Mouse (Mus musculus): ENCODE measurements around the gene Sept12. TPM values are rescaled to one million over a fixed set of nuclear protein-coding genes. Genes with fewer than 3 reads are reported as not detected.

Sept12 gene
- 0.24 TPM in 1 of 2 replicates, not detected in the other for polyA plus RNA-seq (2014; fragmentation: Nextera tagmentation; extraction: Ambion mirVana)

- H3K36me3 ChIP-seq (ENCODE audit: control insufficient read depth, insufficient read depth, low read length): no peaks in the 10 kb centered on the region
- no peaks in the 10 kb centered on the region for H3K9me3 ChIP-seq (ENCODE audit: control insufficient read depth, low read length)
- no peak within 1 kb of the TSS for H3K9ac ChIP-seq (ENCODE audit: low read length)
- ATAC-seq (replicated peaks; ENCODE audit: low FRiP score, low TSS enrichment, low read depth) (no peak), DNase-seq (ENCODE audit: low spot score) (no peak)
- H3K4me1 ChIP-seq (replicated peaks; ENCODE audit: control insufficient read depth, insufficient read depth, low read length): peaks cover 3% of the 10 kb centered on the region; the same call in 1 of the 2 replicates
- H3K27ac ChIP-seq (ENCODE audit: low read depth): no peak within 1 kb of the TSS
- WGBS: 33% methylated on average over 3 of the region's 3 CpGs
- no peak within 1 kb of the TSS for H3K4me2 ChIP-seq (ENCODE audit: low read length)
- H3K4me3 ChIP-seq (ENCODE audit: low read depth, low read length): no peak within 1 kb of the TSS
- H3K27me3 ChIP-seq (replicated peaks; ENCODE audit: control insufficient read depth, insufficient read depth, low read length): no peaks in the 10 kb centered on the region
Observed at GRCm38 (mm10) chr16:4997553-4997952, at the start of gene Sept12. Gene Sept12, minus strand, starts transcription at chr16:4997852.

- Histone ChIP-seq H3K4me3 (ENCODE audit: low read depth, low read length) (no peak overlapping the region), H3K9me3 (ENCODE audit: control insufficient read depth, low read length) (no peaks in the 10 kb centered on the region), H3K4me1 (replicated peaks; ENCODE audit: control insufficient read depth, insufficient read depth, low read length) (peaks cover 9% of the 10 kb centered on the region), H3K4me2 (ENCODE audit: low read length) (no peak overlapping the region), H3K27me3 (replicated peaks; ENCODE audit: control insufficient read depth, insufficient read depth, low read length) (no peaks in the 10 kb centered on the region), H3K27ac (ENCODE audit: low read depth) (no peak overlapping the region), H3K9ac (ENCODE audit: low read length) (no peak overlapping the region), H3K36me3 (ENCODE audit: control insufficient read depth, insufficient read depth, low read length) (peaks cover 74% of the 10 kb centered on the region)
- DNase-seq (ENCODE audit: low spot score) (no peak), ATAC-seq (replicated peaks; ENCODE audit: low FRiP score, low TSS enrichment, low read depth) (no peak)
- WGBS: 94% methylated on average over 3 of the region's 3 CpGs
Observed at GRCm38 (mm10) chr16:5045322-5045721, 47.7 kb upstream of the Sept12 start.

- H3K36me3 ChIP-seq (ENCODE audit: control insufficient read depth, insufficient read depth, low read length): peaks cover 97% of the 10 kb centered on the region
- 89% methylated on average over 5 of the region's 5 CpGs for WGBS
- no peaks in the 10 kb centered on the region for H3K4me1 ChIP-seq (replicated peaks; ENCODE audit: control insufficient read depth, insufficient read depth, low read length)
- no peak overlapping the region for H3K4me3 ChIP-seq (ENCODE audit: low read depth, low read length)
- H3K9ac ChIP-seq (ENCODE audit: low read length): no peak overlapping the region
- H3K27ac ChIP-seq (ENCODE audit: low read depth): no peak overlapping the region
- no peaks in the 10 kb centered on the region for H3K9me3 ChIP-seq (ENCODE audit: control insufficient read depth, low read length)
- DNase-seq (ENCODE audit: low spot score): no peak
- no peak for ATAC-seq (replicated peaks; ENCODE audit: low FRiP score, low TSS enrichment, low read depth)
- H3K27me3 ChIP-seq (replicated peaks; ENCODE audit: control insufficient read depth, insufficient read depth, low read length): no peaks in the 10 kb centered on the region
- no peak overlapping the region for H3K4me2 ChIP-seq (ENCODE audit: low read length)
Observed at GRCm38 (mm10) chr16:5036649-5037234, 39.1 kb upstream of the Sept12 start.

GRCm38 (mm10) chr16:5035591-5035990 is 37.9 kb upstream of the Sept12 start:
- no peak overlapping the region for H3K9ac ChIP-seq (ENCODE audit: low read length)
- peaks cover 98% of the 10 kb centered on the region for H3K36me3 ChIP-seq (ENCODE audit: control insufficient read depth, insufficient read depth, low read length)
- no peak overlapping the region for H3K4me2 ChIP-seq (ENCODE audit: low read length)
- DNase-seq (ENCODE audit: low spot score) (no peak), ATAC-seq (replicated peaks; ENCODE audit: low FRiP score, low TSS enrichment, low read depth) (no peak)
- no peaks in the 10 kb centered on the region for H3K4me1 ChIP-seq (replicated peaks; ENCODE audit: control insufficient read depth, insufficient read depth, low read length)
- H3K27ac ChIP-seq (ENCODE audit: low read depth): no peak overlapping the region
- no peaks in the 10 kb centered on the region for H3K9me3 ChIP-seq (ENCODE audit: control insufficient read depth, low read length)
- no peak overlapping the region for H3K4me3 ChIP-seq (ENCODE audit: low read depth, low read length)
- WGBS: 91% methylated on average over 3 of the region's 3 CpGs
- H3K27me3 ChIP-seq (replicated peaks; ENCODE audit: control insufficient read depth, insufficient read depth, low read length): no peaks in the 10 kb centered on the region

GRCm38 (mm10) chr16:5029847-5030246 is 32.2 kb upstream of the Sept12 start:
- Histone ChIP-seq H3K36me3 (ENCODE audit: control insufficient read depth, insufficient read depth, low read length) (peaks cover 100% of the 10 kb centered on the region), H3K27me3 (replicated peaks; ENCODE audit: control insufficient read depth, insufficient read depth, low read length) (no peaks in the 10 kb centered on the region), H3K4me1 (replicated peaks; ENCODE audit: control insufficient read depth, insufficient read depth, low read length) (no peaks in the 10 kb centered on the region), H3K9ac (ENCODE audit: low read length) (no peak overlapping the region), H3K9me3 (ENCODE audit: control insufficient read depth, low read length) (no peaks in the 10 kb centered on the region), H3K4me2 (ENCODE audit: low read length) (no peak overlapping the region), H3K27ac (ENCODE audit: low read depth) (no peak overlapping the region), H3K4me3 (ENCODE audit: low read depth, low read length) (no peak overlapping the region)
- DNase-seq (ENCODE audit: low spot score): no peak
- ATAC-seq (replicated peaks; ENCODE audit: low FRiP score, low TSS enrichment, low read depth): no peak
- 63% methylated on average over 2 of the region's 2 CpGs for WGBS

- no peaks in the 10 kb centered on the region for H3K9me3 ChIP-seq (ENCODE audit: control insufficient read depth, low read length)
- no peak overlapping the region for H3K4me2 ChIP-seq (ENCODE audit: low read length)
- H3K27ac ChIP-seq (ENCODE audit: low read depth): no peak overlapping the region
- DNase-seq (ENCODE audit: low spot score) (no peak), ATAC-seq (replicated peaks; ENCODE audit: low FRiP score, low TSS enrichment, low read depth) (no peak)
- no peaks in the 10 kb centered on the region for H3K4me1 ChIP-seq (replicated peaks; ENCODE audit: control insufficient read depth, insufficient read depth, low read length)
- peaks cover 100% of the 10 kb centered on the region for H3K36me3 ChIP-seq (ENCODE audit: control insufficient read depth, insufficient read depth, low read length)
- H3K27me3 ChIP-seq (replicated peaks; ENCODE audit: control insufficient read depth, insufficient read depth, low read length): no peaks in the 10 kb centered on the region
- no peak overlapping the region for H3K9ac ChIP-seq (ENCODE audit: low read length)
- WGBS: 94% methylated on average over 3 of the region's 3 CpGs
- no peak overlapping the region for H3K4me3 ChIP-seq (ENCODE audit: low read depth, low read length)
Observed at GRCm38 (mm10) chr16:5024021-5024420, 26.4 kb upstream of the Sept12 start.

GRCm38 (mm10) chr16:5014578-5014977 is 16.9 kb upstream of the Sept12 start:
- Histone ChIP-seq H3K27ac (ENCODE audit: low read depth) (no peak overlapping the region; the same call in 1 of the 2 replicates), H3K27me3 (replicated peaks; ENCODE audit: control insufficient read depth, insufficient read depth, low read length) (no peaks in the 10 kb centered on the region), H3K9ac (ENCODE audit: low read length) (no peak overlapping the region), H3K4me3 (ENCODE audit: low read depth, low read length) (no peak overlapping the region), H3K9me3 (ENCODE audit: control insufficient read depth, low read length) (no peaks in the 10 kb centered on the region), H3K4me1 (replicated peaks; ENCODE audit: control insufficient read depth, insufficient read depth, low read length) (peaks cover 10% of the 10 kb centered on the region), H3K36me3 (ENCODE audit: control insufficient read depth, insufficient read depth, low read length) (peaks cover 59% of the 10 kb centered on the region), H3K4me2 (ENCODE audit: low read length) (no peak overlapping the region)
- no peak for ATAC-seq (replicated peaks; ENCODE audit: low FRiP score, low TSS enrichment, low read depth)
- 85% methylated on average over 4 of the region's 4 CpGs for WGBS
- DNase-seq (ENCODE audit: low spot score): no peak

- H3K27ac ChIP-seq (ENCODE audit: low read depth): peak within 1 kb of the TSS; percentile 51; the same call in 1 of the 2 replicates
- H3K4me3 ChIP-seq (ENCODE audit: low read depth, low read length): peak within 1 kb of the TSS; percentile 73
- peaks cover 51% of the 10 kb centered on the region for H3K36me3 ChIP-seq (ENCODE audit: control insufficient read depth, insufficient read depth, low read length)
- under 1% methylated on average over 56 of the region's 63 CpGs for WGBS
- H3K9ac ChIP-seq (ENCODE audit: low read length): peak within 1 kb of the TSS; percentile 67
- H3K4me2 ChIP-seq (ENCODE audit: low read length): peak within 1 kb of the TSS; percentile 67
- H3K27me3 ChIP-seq (replicated peaks; ENCODE audit: control insufficient read depth, insufficient read depth, low read length): no peaks in the 10 kb centered on the region
- no peaks in the 10 kb centered on the region for H3K9me3 ChIP-seq (ENCODE audit: control insufficient read depth, low read length)
- peaks cover 10% of the 10 kb centered on the region for H3K4me1 ChIP-seq (replicated peaks; ENCODE audit: control insufficient read depth, insufficient read depth, low read length)
- DNase-seq (ENCODE audit: low spot score): peak; percentile 99
- peak; percentile 99 for ATAC-seq (replicated peaks; ENCODE audit: low FRiP score, low TSS enrichment, low read depth)
Observed at GRCm38 (mm10) chr16:5013054-5013838, 15.6 kb upstream of the Sept12 start, which contains the start of gene Rogdi. Gene Rogdi, minus strand, starts transcription at chr16:5013553.

Measured in intestine, embryonic 14.5 days (tissue).